Mouse (Mus musculus): ENCODE data around the gene Vps18. TPM values are rescaled to one million over a fixed set of nuclear protein-coding genes. Genes with fewer than 3 reads are reported as not detected.

Vps18 gene
- polyA plus RNA-seq, 1 experiment from 2014 or later = 26.9 TPM

DNA sequence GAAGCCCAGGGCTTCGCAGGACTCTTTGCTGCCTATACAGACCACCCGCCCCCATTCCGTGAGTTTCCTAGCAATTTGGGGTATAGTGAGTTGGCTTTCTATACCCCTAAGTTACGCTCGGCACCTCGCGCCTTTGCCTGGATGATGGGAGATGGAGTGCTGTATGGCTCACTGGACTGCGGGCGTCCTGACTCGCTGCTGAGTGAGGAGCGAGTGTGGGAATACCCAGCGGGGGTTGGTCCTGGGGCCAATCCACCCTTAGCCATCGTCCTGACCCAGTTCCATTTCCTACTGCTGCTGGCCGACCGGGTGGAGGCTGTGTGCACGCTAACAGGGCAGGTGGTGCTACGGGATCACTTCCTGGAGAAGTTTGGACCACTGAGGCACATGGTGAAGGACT lies 4.8 kb downstream of the Vps18 start:
- Histone ChIP-seq H3K9me3 (no peaks in the 10 kb centered on the region), H3K4me3 (no peak overlapping the region), H3K36me3 (peaks cover 68% of the 10 kb centered on the region), H3K9ac (replicated peaks) (no peak overlapping the region), H3K27ac (replicated peaks) (no peak overlapping the region), H3K4me2 (replicated peaks) (no peak overlapping the region), H3K27me3 (no peaks in the 10 kb centered on the region), H3K4me1 (peaks cover 10% of the 10 kb centered on the region)
- no peak for ATAC-seq (ENCODE audit: low FRiP score, low read depth)
- WGBS = 93% methylated on average over 17 of the region's 17 CpGs

DNA sequence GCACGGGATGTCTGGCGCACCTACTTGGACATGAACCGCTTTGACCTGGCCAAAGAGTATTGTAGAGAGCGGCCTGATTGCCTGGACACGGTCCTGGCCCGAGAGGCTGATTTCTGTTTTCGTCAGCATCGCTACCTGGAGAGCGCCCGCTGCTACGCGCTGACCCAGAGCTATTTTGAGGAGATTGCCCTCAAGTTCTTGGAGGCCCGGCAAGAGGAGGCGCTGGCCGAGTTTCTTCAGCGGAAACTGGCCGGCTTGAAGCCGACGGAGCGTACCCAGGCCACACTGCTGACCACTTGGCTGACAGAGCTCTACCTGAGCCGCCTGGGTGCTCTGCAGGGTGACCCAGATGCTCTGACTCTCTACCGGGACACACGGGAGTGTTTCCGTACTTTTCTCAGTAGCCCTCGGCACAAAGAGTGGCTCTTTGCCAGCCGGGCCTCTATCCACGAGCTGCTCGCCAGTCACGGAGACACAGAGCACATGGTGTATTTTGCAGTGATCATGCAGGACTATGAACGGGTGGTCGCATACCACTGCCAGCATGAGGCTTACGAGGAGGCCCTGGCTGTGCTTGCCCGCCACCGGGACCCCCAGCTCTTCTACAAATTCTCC lies 5.3 kb downstream of the Vps18 start:
- Histone ChIP-seq H3K4me3 (no peak overlapping the region), H3K4me2 (replicated peaks) (no peak overlapping the region), H3K36me3 (peaks cover 74% of the 10 kb centered on the region), H3K27me3 (no peaks in the 10 kb centered on the region), H3K27ac (replicated peaks) (no peak overlapping the region), H3K9ac (replicated peaks) (no peak overlapping the region), H3K9me3 (no peaks in the 10 kb centered on the region), H3K4me1 (peaks cover 10% of the 10 kb centered on the region)
- no peak for ATAC-seq (ENCODE audit: low FRiP score, low read depth)
- WGBS = 95% methylated on average over 34 of the region's 34 CpGs

DNA sequence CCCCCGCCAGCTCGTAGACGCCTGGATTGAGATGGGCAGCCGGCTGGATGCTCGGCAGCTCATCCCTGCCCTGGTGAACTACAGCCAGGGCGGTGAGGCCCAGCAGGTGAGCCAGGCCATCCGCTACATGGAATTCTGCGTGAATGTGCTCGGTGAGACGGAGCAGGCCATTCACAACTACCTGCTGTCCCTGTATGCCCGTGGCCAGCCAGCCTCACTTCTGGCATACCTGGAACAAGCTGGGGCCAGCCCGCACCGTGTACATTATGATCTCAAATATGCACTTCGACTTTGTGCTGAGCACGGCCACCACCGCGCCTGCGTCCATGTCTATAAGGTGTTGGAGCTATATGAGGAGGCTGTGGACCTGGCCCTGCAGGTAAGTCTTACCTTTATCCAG lies 5.9 kb downstream of the Vps18 start:
- Histone ChIP-seq H3K4me3 (no peak overlapping the region), H3K9me3 (no peaks in the 10 kb centered on the region), H3K27me3 (no peaks in the 10 kb centered on the region), H3K9ac (replicated peaks) (no peak overlapping the region), H3K4me1 (peaks cover 4% of the 10 kb centered on the region), H3K27ac (replicated peaks) (no peak overlapping the region), H3K4me2 (replicated peaks) (no peak overlapping the region), H3K36me3 (peaks cover 77% of the 10 kb centered on the region)
- 94% methylated on average over 18 of the region's 18 CpGs for WGBS
- ATAC-seq (ENCODE audit: low FRiP score, low read depth) = no peak

DNA sequence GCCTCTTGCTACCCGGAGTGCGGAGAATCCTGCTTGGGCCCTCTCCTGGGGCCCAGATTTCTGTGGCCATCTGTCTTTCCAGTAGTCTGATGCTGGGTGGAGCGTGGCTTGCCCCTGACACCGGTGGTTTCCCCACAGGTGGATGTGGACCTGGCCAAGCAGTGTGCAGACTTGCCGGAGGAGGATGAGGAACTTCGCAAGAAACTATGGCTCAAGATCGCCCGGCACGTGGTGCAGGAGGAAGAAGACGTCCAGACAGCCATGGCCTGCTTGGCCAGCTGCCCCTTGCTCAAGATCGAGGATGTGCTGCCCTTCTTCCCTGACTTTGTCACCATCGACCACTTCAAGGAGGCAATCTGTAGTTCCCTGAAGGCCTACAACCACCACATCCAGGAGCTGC lies 8.2 kb downstream of the Vps18 start:
- peaks cover 67% of the 10 kb centered on the region for H3K36me3 ChIP-seq

DNA sequence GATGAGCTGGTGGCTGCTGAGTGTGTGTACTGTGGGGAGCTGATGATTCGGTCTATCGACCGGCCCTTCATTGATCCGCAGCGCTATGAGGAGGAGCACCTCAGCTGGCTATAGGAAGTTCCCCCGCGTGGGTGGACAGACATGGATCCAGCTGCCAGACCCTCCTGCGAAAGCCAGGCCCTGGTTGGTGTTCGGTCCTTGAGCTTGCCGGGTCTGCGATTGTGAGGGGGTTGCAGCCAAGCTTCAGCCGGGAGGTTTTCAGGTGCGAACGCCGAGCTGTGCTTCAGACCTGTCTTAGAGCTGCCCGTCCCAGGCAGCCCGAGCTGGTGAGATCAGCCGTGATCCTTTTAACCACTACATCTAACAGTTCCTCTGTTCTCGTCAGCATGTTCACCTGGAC lies 9.0 kb downstream of the Vps18 start:
- Histone ChIP-seq H3K4me1 (peaks cover 21% of the 10 kb centered on the region), H3K9me3 (no peaks in the 10 kb centered on the region), H3K4me3 (no peak overlapping the region), H3K36me3 (peaks cover 59% of the 10 kb centered on the region), H3K9ac (replicated peaks) (no peak overlapping the region), H3K27ac (replicated peaks) (no peak overlapping the region), H3K4me2 (replicated peaks) (no peak overlapping the region), H3K27me3 (no peaks in the 10 kb centered on the region)
- ATAC-seq (ENCODE audit: low FRiP score, low read depth) = no peak
- 93% methylated on average over 19 of the region's 19 CpGs for WGBS

More for the DNA sequence above, 8.2 kb downstream of the Vps18 start:
- Histone ChIP-seq H3K27ac (replicated peaks) (no peak overlapping the region), H3K9me3 (no peaks in the 10 kb centered on the region), H3K4me3 (no peak overlapping the region), H3K27me3 (no peaks in the 10 kb centered on the region), H3K4me1 (peaks cover 21% of the 10 kb centered on the region), H3K4me2 (replicated peaks) (no peak overlapping the region), H3K9ac (replicated peaks) (no peak overlapping the region)
- no peak for ATAC-seq (ENCODE audit: low FRiP score, low read depth)
- 91% methylated on average over 12 of the region's 12 CpGs for WGBS

DNA sequence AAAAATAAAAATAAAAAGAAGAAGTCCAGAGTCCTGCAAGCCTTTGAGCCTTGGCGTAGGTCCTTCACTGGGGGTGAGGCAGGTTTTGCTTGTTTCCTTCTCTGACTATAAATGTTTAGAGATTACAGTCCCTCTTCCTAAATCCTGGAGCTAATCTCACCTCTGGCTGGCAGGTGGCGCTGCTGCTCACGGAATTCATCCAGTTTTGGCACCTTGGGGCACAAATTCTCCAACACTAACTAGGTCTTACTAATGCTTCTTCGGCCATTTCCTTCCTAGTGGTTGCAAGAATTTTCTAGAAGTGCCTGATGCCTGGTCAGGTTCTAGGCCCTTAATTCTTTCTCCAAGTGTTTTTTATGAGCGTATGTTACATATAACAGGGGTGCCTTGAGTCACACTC lies 9.8 kb downstream of the Vps18 start:
- ATAC-seq (ENCODE audit: low FRiP score, low read depth) = no peak
- no peak overlapping the region for H3K4me2 ChIP-seq (replicated peaks)
- no peak overlapping the region for H3K9ac ChIP-seq (replicated peaks)
- no peaks in the 10 kb centered on the region for H3K9me3 ChIP-seq
- H3K4me3 ChIP-seq = no peak overlapping the region
- WGBS = 51% methylated on average over 5 of the region's 5 CpGs
- peaks cover 21% of the 10 kb centered on the region for H3K4me1 ChIP-seq
- H3K27me3 ChIP-seq = 0 out of 2 replicates have a peak, but pooled peaks cover 3% of the 10 kb centered on the region
- H3K36me3 ChIP-seq = peaks cover 51% of the 10 kb centered on the region
- no peak overlapping the region for H3K27ac ChIP-seq (replicated peaks)

DNA sequence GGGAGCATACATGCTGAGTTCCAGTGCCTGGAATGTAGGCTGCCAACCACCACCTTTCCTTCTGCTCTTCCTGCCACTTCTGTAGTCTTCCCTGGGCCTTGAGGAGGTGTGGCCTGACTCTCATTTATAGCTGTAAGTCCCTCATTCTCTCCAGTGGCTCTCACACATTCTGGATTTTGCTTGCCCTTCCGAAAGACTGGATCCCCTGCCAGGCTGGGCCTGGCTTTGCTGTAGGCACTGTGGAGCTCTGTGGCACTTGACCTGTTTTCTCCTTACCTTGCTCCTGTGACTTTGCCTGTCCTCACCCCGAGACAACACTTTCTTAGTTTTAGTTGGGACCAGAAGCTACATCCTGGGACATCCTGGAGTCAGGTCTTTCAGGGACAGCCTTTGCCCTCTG lies 10.3 kb downstream of the Vps18 start:
- Histone ChIP-seq H3K4me3 (no peak overlapping the region), H3K27ac (replicated peaks) (no peak overlapping the region), H3K27me3 (0 out of 2 replicates have a peak, but pooled peaks cover 3% of the 10 kb centered on the region), H3K9me3 (no peaks in the 10 kb centered on the region), H3K36me3 (peaks cover 46% of the 10 kb centered on the region), H3K4me2 (replicated peaks) (no peak overlapping the region), H3K9ac (replicated peaks) (no peak overlapping the region), H3K4me1 (peaks cover 21% of the 10 kb centered on the region)
- 84% methylated on average over 2 of the region's 2 CpGs for WGBS
- ATAC-seq (ENCODE audit: low FRiP score, low read depth) = no peak

DNA sequence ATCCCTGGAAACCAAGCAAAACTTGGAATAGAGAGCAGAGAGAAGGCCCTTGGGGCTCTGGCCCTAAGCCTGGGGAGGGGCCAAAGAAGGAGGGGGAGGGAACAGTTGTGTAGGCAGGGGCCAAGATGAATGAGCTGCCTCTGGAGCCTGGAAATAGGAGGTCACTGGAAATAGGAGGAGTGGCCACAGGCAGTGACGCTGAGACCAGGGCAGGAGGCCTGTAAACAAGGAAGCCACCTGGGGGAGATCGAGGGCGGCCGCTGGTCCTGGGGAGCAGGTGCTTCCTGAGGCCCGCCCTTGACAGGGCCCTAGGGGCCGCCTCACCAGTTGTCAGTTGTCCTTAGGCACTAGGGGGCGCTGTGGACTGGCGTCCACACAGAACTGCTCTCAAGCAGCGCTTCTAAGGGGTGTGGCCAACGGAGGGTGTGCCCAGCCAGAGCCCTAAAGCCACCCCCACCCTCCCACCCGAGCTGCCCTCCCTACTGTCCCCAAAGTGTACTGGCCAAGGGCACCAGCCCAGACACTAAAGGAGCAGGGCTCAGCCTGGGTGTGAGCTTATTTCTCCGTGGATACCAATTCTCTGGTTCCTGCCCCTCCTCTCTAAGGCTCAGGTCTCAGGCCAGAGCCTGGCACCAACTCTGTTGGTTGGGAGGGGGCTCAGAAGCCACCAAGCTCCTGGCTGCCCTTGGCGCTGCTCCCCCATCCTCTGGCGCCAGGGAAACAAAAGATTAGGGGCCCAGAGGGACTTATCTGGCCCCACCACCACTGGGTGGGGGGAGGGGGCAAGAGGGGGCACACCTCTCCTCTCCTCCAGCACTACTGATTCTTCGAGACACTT lies 11.7 kb downstream of the Vps18 start:
- ATAC-seq (ENCODE audit: low FRiP score, low read depth) = peak; percentile 85
- H3K27me3 ChIP-seq = 0 out of 2 replicates have a peak, but pooled peaks cover 3% of the 10 kb centered on the region
- H3K36me3 ChIP-seq = peaks cover 34% of the 10 kb centered on the region
- H3K4me3 ChIP-seq = 0 out of 2 replicates have a peak overlapping the region, but pooled peaks have one; percentile 5
- WGBS = 7% methylated on average over 13 of the region's 15 CpGs
- H3K9me3 ChIP-seq = no peaks in the 10 kb centered on the region
- peaks cover 30% of the 10 kb centered on the region for H3K4me1 ChIP-seq
- peak overlapping the region; percentile 54 for H3K27ac ChIP-seq (replicated peaks)
- H3K4me2 ChIP-seq (replicated peaks) = peak overlapping the region; percentile 29; the same call in 1 of the 2 replicates
- H3K9ac ChIP-seq (replicated peaks) = peak overlapping the region; percentile 34; the same call in 1 of the 2 replicates

DNA sequence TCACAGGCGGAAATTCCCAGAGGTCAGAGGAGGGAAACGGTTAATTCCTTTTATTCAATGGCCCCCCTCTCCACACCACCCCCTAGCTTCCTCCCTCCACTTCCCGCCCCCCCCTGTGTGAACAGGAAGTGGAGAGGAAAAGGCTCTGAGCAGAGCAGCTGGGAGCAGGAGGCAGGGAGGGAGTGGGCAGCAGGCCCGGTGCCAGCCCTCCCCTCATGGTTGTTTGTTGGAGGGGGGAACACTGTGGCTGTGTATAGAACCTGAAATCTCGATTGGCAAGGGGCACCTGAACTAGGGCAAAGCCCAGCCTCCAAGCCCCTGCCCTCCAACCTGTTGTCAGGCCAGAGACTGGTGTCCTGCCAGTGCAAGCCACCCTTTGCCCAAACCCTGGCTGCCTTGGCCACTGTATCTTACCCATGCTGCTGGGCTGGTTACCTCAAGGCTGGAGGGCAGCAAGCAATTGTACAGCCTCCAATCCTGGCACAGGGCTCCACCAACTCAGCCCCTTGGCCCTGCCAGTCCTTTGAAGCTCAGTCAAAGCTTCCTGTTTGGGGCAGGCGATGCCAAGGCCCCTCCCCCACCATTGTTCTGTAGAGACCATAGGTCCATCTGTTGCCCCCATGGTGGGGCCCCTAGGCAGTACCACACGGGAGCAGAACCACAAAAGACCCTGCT lies 12.4 kb downstream of the Vps18 start:
- Histone ChIP-seq H3K27me3 (peaks cover 6% of the 10 kb centered on the region; the same call in 1 of the 2 replicates), H3K4me3 (no peak overlapping the region), H3K4me2 (replicated peaks) (0 out of 2 replicates have a peak overlapping the region, but pooled peaks have one; percentile 29), H3K4me1 (peaks cover 30% of the 10 kb centered on the region), H3K9ac (replicated peaks) (peak overlapping the region; percentile 34; the same call in 1 of the 2 replicates), H3K9me3 (no peaks in the 10 kb centered on the region), H3K27ac (replicated peaks) (peak overlapping the region; percentile 54), H3K36me3 (peaks cover 30% of the 10 kb centered on the region)
- 47% methylated on average over 7 of the region's 7 CpGs for WGBS
- ATAC-seq (ENCODE audit: low FRiP score, low read depth) = no peak

DNA sequence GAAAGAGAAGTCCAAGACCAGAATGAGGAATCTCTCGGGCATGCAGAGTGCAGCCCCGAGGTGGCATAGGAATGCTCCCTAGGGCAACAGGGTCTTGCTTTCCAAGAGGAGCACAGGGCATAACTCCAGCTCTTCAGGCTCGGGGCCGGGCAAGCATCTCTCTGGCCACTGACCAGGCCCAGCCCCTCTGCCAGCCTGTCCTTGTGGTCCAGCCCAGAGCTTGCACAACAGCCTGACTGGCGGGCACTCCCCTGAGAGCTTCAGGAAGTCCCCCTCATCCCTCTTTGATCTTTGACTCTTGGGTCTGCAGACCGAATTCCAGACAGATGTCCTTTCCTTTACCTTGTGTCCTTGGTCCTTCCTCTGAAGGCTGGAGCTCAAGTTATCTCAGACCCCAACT lies 14.3 kb downstream of the Vps18 start:
- ATAC-seq (ENCODE audit: low FRiP score, low read depth) = no peak
- H3K27ac ChIP-seq (replicated peaks) = no peak overlapping the region
- H3K9me3 ChIP-seq = no peaks in the 10 kb centered on the region
- H3K4me3 ChIP-seq = no peak overlapping the region
- H3K36me3 ChIP-seq = peaks cover 13% of the 10 kb centered on the region
- no peak overlapping the region for H3K4me2 ChIP-seq (replicated peaks)
- WGBS = 78% methylated on average over 6 of the region's 6 CpGs
- peaks cover 30% of the 10 kb centered on the region for H3K4me1 ChIP-seq
- no peak overlapping the region for H3K9ac ChIP-seq (replicated peaks)
- H3K27me3 ChIP-seq = peaks cover 9% of the 10 kb centered on the region; the same call in 1 of the 2 replicates

DNA sequence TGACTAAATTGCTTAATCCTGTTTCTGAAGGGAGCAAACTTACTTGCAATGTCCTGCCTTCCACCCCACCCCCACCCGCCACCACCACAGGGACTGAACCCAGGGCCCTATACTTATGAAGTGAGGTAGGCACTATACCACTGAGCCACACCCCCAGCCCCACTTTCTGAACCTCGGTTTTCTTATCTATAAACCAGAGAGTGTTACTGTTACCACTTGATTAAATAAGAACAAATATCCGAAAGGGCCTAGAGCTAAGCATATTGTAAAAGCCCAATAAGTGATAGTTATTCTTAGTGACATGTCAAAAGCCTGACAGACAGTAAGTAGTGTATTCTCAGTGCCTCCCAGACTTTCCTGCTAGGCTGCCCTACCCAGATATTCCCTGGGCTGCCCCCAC lies 15.9 kb downstream of the Vps18 start:
- peaks cover 10% of the 10 kb centered on the region for H3K27me3 ChIP-seq
- H3K4me2 ChIP-seq (replicated peaks) = no peak overlapping the region
- H3K4me3 ChIP-seq = no peak overlapping the region
- 57% methylated on average over 3 of the region's 3 CpGs for WGBS
- H3K36me3 ChIP-seq = no peaks in the 10 kb centered on the region
- no peak for ATAC-seq (ENCODE audit: low FRiP score, low read depth)
- H3K27ac ChIP-seq (replicated peaks) = no peak overlapping the region
- H3K9ac ChIP-seq (replicated peaks) = no peak overlapping the region
- no peaks in the 10 kb centered on the region for H3K9me3 ChIP-seq
- H3K4me1 ChIP-seq = peaks cover 30% of the 10 kb centered on the region

DNA sequence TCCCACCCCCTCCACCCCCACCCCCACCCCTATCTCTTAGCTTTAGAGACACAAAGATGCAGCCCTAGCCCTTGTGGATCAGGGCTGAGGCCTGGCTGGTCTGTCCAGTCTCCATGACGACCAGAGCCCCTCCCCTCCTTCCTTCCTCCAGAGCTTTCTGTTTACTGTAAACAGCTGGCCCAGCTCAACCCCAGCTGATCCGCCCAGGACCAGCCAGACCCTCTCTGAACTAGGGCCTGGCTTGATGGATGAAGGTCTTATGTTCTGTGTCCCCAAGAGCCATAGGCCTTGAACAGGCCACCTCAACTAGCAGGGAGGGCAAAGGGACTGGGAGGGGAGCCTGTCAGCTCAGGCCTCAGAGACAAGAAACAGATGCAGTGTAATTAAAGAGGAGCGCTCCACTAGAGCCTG lies 16.3 kb downstream of the Vps18 start:
- Histone ChIP-seq H3K4me2 (replicated peaks) (no peak overlapping the region), H3K4me1 (peaks cover 26% of the 10 kb centered on the region), H3K27ac (replicated peaks) (peak overlapping the region; percentile 52; the same call in 1 of the 2 replicates), H3K9me3 (no peaks in the 10 kb centered on the region), H3K4me3 (no peak overlapping the region), H3K36me3 (no peaks in the 10 kb centered on the region), H3K27me3 (peaks cover 14% of the 10 kb centered on the region), H3K9ac (replicated peaks) (no peak overlapping the region)
- 21% methylated on average over 3 of the region's 3 CpGs for WGBS
- peak; percentile 61 for ATAC-seq (ENCODE audit: low FRiP score, low read depth)

Data from midbrain, embryonic 12.5 days (tissue).